Mouse (Mus musculus) hindbrain, postnatal 0 days (tissue): ENCODE measurements at regions not wholly inside any gene's neighbourhood (a gene's known extent, or its start where the extent isn't known, plus 50 kb on each side); places are given as distances from the start of the nearest gene placed in this dataset.

Experiments used
- ATAC-seq: fragments of 200-750 bp; cut with Nextera tagmentation; 2 replicates; pipeline ENCODE4 v1.8.0; 2017; ENCODE audit warnings: mild to moderate bottlenecking, moderate TSS enrichment, moderate library complexity
- DNase-seq: peaks from one replicate; pipeline ENCODE4 v3.0.0-alpha.2; 2015; ENCODE audit warnings: low spot score
- H3K27ac ChIP-seq: fragments of 300-500 bp; sonication (generic); 2 replicates; pipeline ENCODE4 v1.5.1; 2014; ENCODE audit warnings: mild to moderate bottlenecking
- H3K27me3 ChIP-seq: fragments of 300-500 bp; sonication (generic); 2 replicates; pipeline ENCODE4 v1.6.1; 2014; ENCODE audit warnings: low read length, mixed read lengths; ENCODE audit not compliant: insufficient read depth
- H3K36me3 ChIP-seq: fragments of 300-500 bp; sonication (generic); 2 replicates; pipeline ENCODE4 v1.6.1; 2014; ENCODE audit warnings: low read length, mixed read lengths; ENCODE audit not compliant: insufficient read depth
- H3K4me1 ChIP-seq: fragments of 300-500 bp; sonication (generic); 2 replicates; pipeline ENCODE4 v1.6.1; 2014; ENCODE audit warnings: antibody characterized with exemption, low read length, mixed read lengths; ENCODE audit not compliant: insufficient read depth
- H3K4me2 ChIP-seq: fragments of 300-500 bp; sonication (generic); 2 replicates; pipeline ENCODE4 v1.6.1; 2014; ENCODE audit warnings: low read depth, mild to moderate bottlenecking, low read length, moderate library complexity, mixed read lengths
- H3K4me3 ChIP-seq: fragments of 300-500 bp; sonication (generic); 2 replicates; pipeline ENCODE4 v1.5.1; 2014; ENCODE audit warnings: low read length
- H3K9ac ChIP-seq: fragments of 300-500 bp; sonication (generic); replicated peaks from 2 replicates; pipeline ENCODE4 v1.6.1; 2014; ENCODE audit warnings: mild to moderate bottlenecking, low read length, moderate library complexity, mixed read lengths
- H3K9me3 ChIP-seq: fragments of 300-500 bp; sonication (generic); 2 replicates; pipeline ENCODE4 v1.6.1; 2016; ENCODE audit warnings: low read length, mixed read lengths
- CTCF ChIP-seq: IDR thresholded peaks from 2 replicates; pipeline ENCODE4 v1.5.1; 2016; ENCODE audit warnings: antibody characterized with exemption, control low read depth, low read depth
- WGBS: fragments of 180-500 bp; shearing (Covaris S2); extraction: QIAGEN DNeasy Blood & Tissue Kit; methylation state at CpG from one replicate; pipeline ENCODE4 v1.1.7; 2014; 5-methylcytosine and 5-hydroxymethylcytosine counted together

DNA sequence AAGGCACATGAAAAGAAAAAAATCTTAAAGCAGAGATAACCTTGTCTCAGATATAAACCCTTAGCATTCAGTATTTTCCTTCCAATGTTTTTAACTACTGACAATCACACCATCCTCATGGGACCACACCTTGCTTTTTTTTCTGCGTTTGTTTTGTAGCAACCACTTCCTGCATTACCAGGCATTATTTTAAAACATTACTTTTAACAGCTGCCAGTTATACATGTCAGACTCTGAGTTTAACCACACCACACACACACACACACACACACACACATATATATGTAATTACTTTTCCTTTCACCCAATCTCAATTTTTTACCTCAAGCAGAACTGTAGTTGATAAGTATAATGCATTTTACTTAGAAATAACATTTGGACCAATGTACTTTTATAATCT is 128.8 kb upstream of the Atp2b1 start:
- Histone ChIP-seq H3K9ac (no peak overlapping the region), H3K27me3 (no peaks in the 10 kb centered on the region), H3K27ac (no peak overlapping the region), H3K9me3 (no peaks in the 10 kb centered on the region), H3K4me3 (no peak overlapping the region), H3K4me1 (no peaks in the 10 kb centered on the region), H3K4me2 (no peak overlapping the region), H3K36me3 (no peaks in the 10 kb centered on the region)
- DNase-seq (no peak), ATAC-seq (no peak)
- no peak for TF ChIP-seq CTCF
- WGBS, result 81% methylated on average over 1 of the region's 1 CpGs

DNA sequence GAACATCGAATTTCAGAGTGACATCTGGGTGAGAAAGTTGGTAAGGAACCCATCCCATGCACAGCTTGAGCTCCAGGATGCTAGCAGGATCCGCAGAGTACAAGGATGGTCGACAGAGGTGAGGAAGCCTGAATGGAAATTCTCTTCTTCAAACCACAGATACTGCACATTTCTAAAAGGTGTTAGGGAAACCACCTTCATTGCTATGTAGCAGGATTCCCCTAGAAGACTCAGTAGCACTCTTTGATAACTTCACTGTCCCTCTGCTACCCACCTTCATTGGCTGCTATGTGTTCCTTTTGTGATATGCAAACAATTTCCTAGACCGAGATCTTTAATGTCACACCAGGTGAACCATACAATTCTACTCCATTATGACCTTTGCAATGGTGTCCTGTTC is 128.1 kb upstream of the Atp2b1 start:
- no peaks in the 10 kb centered on the region for H3K27me3 ChIP-seq
- 80% methylated on average over 4 of the region's 4 CpGs for WGBS
- no peaks in the 10 kb centered on the region for H3K4me1 ChIP-seq
- DNase-seq, result no peak
- H3K4me2 ChIP-seq, result no peak overlapping the region
- no peak for ATAC-seq
- no peaks in the 10 kb centered on the region for H3K36me3 ChIP-seq
- TF ChIP-seq CTCF, result no peak
- no peaks in the 10 kb centered on the region for H3K9me3 ChIP-seq
- no peak overlapping the region for H3K4me3 ChIP-seq
- H3K9ac ChIP-seq, result no peak overlapping the region
- no peak overlapping the region for H3K27ac ChIP-seq

DNA sequence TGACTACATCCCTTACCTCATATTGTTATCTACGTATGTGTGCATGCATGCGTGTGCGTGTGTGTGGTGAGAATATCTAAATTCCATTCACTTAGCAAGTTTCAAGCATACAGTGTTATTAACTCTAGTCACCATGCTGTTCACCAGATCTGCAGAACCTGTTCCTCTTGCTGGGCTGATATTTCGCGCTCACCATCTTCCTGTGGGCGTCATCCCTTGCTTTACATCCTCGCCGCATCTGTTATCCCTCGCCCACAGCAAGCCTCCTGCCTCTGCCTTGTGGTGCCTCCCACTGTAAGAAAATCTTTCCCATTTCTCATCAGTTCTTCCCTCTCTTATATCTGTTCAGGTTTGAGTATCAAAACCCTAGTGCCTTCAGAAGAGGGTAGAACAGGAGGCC is 124.4 kb upstream of the Atp2b1 start:
- TF ChIP-seq CTCF, result no peak
- Histone ChIP-seq H3K9me3 (no peaks in the 10 kb centered on the region), H3K4me1 (no peaks in the 10 kb centered on the region), H3K27ac (no peak overlapping the region), H3K27me3 (no peaks in the 10 kb centered on the region), H3K4me2 (no peak overlapping the region), H3K4me3 (no peak overlapping the region), H3K9ac (no peak overlapping the region), H3K36me3 (no peaks in the 10 kb centered on the region)
- no peak for ATAC-seq
- 94% methylated on average over 9 of the region's 9 CpGs for WGBS
- no peak for DNase-seq

DNA sequence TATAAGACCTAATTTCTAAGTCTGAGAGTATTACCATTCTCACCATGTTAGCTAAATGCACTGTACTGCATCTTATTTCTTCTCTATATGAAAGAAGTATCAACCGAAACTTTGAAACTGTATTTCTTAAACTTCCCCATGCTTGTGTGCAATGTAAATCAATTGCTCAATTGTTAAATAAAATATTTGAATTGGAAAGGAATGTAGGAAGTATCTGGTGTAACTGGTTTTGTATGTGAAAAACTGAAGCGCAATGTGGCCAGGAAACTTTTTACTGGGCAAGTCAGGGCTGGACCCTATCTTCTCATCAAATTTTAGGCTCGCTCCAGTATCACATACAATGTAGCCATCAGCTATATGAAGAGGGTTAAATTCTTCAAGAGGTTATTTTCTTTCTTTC is 123.8 kb upstream of the Atp2b1 start:
- Histone ChIP-seq H3K9ac (no peak overlapping the region), H3K4me3 (no peak overlapping the region), H3K36me3 (no peaks in the 10 kb centered on the region), H3K9me3 (no peaks in the 10 kb centered on the region), H3K27ac (no peak overlapping the region), H3K4me2 (no peak overlapping the region), H3K4me1 (no peaks in the 10 kb centered on the region), H3K27me3 (no peaks in the 10 kb centered on the region)
- TF ChIP-seq CTCF, result no peak
- 95% methylated on average over 3 of the region's 3 CpGs for WGBS
- no peak for DNase-seq
- no peak for ATAC-seq

DNA sequence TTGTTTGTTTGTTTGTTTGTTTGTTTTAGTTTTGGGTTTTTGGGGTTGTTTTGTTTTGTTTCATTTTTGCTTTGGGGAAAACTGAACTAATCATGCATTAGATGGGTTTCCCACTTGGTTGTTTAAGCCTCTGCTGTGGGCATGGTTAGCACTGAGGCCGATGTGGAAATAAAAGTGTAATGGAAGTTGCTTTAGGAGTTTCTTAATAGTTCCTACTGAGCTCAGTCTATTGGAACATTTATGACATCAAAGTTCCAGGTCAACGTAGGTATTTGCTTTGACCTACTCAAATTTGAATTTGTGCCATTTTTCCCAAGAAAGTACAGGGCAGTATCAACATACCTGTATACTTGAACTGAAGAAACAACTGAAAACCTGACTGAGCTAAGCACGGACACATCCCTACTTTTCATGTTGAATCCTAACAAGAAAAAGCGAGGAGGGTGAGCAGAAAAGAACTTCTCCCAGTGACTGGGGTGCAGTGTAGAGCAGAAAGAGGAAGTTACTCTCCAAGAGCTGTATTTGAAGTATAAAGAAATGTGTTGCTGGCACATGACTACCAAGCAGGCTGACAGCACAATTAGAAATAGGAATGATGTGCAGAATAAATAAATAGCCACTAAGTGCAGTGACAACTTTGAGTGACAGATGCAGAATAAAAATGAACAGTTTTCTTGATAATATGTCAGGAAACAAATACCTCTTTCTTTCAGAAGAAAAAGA is 122.0 kb upstream of the Atp2b1 start:
- Histone ChIP-seq H3K4me3 (no peak overlapping the region), H3K9ac (no peak overlapping the region), H3K27me3 (no peaks in the 10 kb centered on the region), H3K36me3 (no peaks in the 10 kb centered on the region), H3K27ac (no peak overlapping the region), H3K9me3 (no peaks in the 10 kb centered on the region), H3K4me1 (no peaks in the 10 kb centered on the region), H3K4me2 (no peak overlapping the region)
- no peak for TF ChIP-seq CTCF
- DNase-seq (no peak), ATAC-seq (no peak)
- 84% methylated on average over 4 of the region's 4 CpGs for WGBS

DNA sequence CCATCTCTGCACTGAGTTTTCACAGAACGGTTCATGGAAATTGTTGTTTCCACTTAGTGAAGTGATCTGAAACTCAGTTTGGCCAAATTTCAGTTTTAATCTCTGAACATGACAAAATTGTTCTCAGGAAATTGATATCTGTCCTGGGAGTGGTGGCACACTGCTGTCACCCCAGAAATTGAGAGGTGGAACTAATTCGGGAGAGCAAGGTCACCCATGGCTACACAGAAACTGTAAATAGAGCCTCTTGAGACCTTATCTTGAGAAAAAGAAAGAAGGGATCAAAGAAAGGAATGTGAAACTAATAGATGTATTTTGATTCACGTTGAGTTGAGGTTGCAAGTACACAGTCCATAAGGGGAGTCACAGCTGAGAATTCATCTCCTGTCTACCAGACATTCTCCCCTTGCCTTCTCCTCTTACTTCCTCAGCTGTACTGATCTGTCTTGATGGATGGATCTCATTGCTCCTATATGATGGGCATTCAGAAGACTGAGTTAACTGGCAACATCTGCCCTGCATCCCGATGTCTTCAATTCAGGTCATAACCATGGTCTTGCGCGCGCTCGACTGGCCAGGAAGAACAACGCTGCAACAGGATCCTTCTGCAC is 120.2 kb upstream of the Atp2b1 start:
- H3K9ac ChIP-seq, result no peak overlapping the region
- ATAC-seq, result no peak
- 87% methylated on average over 9 of the region's 9 CpGs for WGBS
- DNase-seq, result no peak
- H3K4me3 ChIP-seq, result no peak overlapping the region
- TF ChIP-seq CTCF, result no peak
- no peaks in the 10 kb centered on the region for H3K4me1 ChIP-seq
- H3K27me3 ChIP-seq, result no peaks in the 10 kb centered on the region
- H3K9me3 ChIP-seq, result no peaks in the 10 kb centered on the region
- H3K36me3 ChIP-seq, result no peaks in the 10 kb centered on the region
- H3K27ac ChIP-seq, result no peak overlapping the region
- no peak overlapping the region for H3K4me2 ChIP-seq

DNA sequence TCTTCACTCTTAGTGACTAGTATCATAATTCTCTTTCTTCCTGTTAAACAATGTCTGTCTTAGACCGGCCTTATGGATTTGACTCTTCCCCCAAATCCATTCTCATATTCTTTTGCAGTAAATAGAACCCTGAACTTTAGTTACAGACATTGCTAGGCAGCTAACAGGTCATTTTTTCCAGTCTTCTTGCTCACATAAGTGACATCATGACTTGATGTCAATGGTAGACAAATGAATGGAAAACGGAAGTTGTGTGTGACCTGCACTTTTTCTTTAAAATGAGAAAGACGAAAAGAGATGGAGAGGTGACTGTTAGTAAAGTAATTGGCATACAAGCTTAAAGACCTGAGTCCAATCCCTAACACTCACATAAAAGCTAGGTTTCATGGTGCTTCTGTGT is 118.2 kb upstream of the Atp2b1 start:
- no peaks in the 10 kb centered on the region for H3K9me3 ChIP-seq
- no peak for ATAC-seq
- WGBS, result 92% methylated on average over 3 of the region's 3 CpGs

More for the DNA sequence above, 118.2 kb upstream of the Atp2b1 start:
- Histone ChIP-seq H3K36me3 (no peaks in the 10 kb centered on the region), H3K4me1 (no peaks in the 10 kb centered on the region), H3K4me2 (no peak overlapping the region), H3K27ac (no peak overlapping the region), H3K9ac (no peak overlapping the region), H3K4me3 (no peak overlapping the region), H3K27me3 (no peaks in the 10 kb centered on the region)
- no peak for TF ChIP-seq CTCF
- DNase-seq, result no peak
